Mouse (Mus musculus) heart, postnatal 0 days (tissue): ENCODE data around the gene A530016L24Rik.

Experiments used
- CTCF ChIP-seq: IDR thresholded peaks from 2 replicates; pipeline ENCODE4 v1.5.1; 2016; ENCODE audit warnings: antibody characterized with exemption, control low read depth, low read depth
- EP300 ChIP-seq: IDR thresholded peaks from 2 replicates; pipeline ENCODE4 v1.6.1; 2016; ENCODE audit warnings: antibody characterized with exemption, low read depth

DNA sequence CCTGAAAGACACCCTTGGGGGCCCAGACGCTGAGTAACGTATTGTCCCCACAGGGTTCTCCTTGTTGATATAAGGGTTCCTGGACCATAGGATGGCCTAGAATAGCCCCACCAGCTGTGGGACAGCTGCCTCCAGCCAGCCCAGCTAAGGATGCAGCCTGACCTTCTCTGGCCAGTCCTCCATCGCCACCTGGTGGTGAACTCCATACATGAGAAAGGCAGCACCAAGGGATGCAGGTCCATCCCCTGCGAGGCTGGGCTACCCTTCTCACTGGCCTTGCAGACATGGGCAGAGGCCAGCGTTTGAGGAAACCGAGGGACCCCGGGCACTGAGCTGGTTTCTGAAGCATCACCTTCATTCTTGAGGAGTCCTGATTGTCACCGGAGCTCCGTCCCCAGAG lies 15.5 kb upstream of the A530016L24Rik start:
- TF ChIP-seq CTCF (peak; percentile 99), EP300 (no peak)
